Mouse (Mus musculus): Measurements from ENCODE around the gene Tmem41a. TPM values are rescaled to one million over a fixed set of nuclear protein-coding genes. Genes with fewer than 3 reads are reported as not detected.

The Tmem41a gene
- polyA plus RNA-seq, 1 experiment from 2014 or later: 39.4 TPM

GRCm38 (mm10) chr16:21887601-21888000 is 59.8 kb downstream of the Tmem41a start:
- 55% methylated on average over 2 of the region's 2 CpGs for WGBS (ENCODE audit: insufficient replicate concordance)

More at GRCm38 (mm10) chr16:21887601-21888000, 59.8 kb downstream of the Tmem41a start:
- Histone ChIP-seq H3K27me3 (ENCODE audit: control insufficient read depth, insufficient read depth, low read length) (no peaks in the 10 kb centered on the region), H3K9me3 (replicated peaks; ENCODE audit: control insufficient read depth, low read length) (no peaks in the 10 kb centered on the region), H3K4me3 (ENCODE audit: low read depth, low read length) (no peak overlapping the region), H3K9ac (ENCODE audit: low read depth, low read length) (no peak overlapping the region), H3K36me3 (ENCODE audit: control insufficient read depth, insufficient read depth, low read length) (no peaks in the 10 kb centered on the region), H3K4me1 (ENCODE audit: control insufficient read depth, insufficient read depth, low read length) (no peaks in the 10 kb centered on the region), H3K4me2 (no peak overlapping the region), H3K27ac (ENCODE audit: low read depth, low read length) (no peak overlapping the region)
- no peak for ATAC-seq (replicated peaks; ENCODE audit: insufficient number of reproducible peaks, low FRiP score, low TSS enrichment)

Other genes starting within 250 kb of the Tmem41a start
- 2.8 and 3.0 TPM in 2 replicates for gene Ehhadh, start 159.7 kb downstream of the Tmem41a start, polyA plus RNA-seq (2014; fragmentation: Nextera tagmentation; extraction: Ambion mirVana)
- gene Map3k13, start 153.2 kb downstream of the Tmem41a start, polyA plus RNA-seq (2014; fragmentation: Nextera tagmentation; extraction: Ambion mirVana): 0.79 and 1.1 TPM in 2 replicates
- gene Liph, start 48.1 kb upstream of the Tmem41a start, polyA plus RNA-seq (2014; fragmentation: Nextera tagmentation; extraction: Ambion mirVana): 0.27 and 0.96 TPM in 2 replicates
- 37.8 and 39.7 TPM in 2 replicates for gene Senp2, start 61.9 kb upstream of the Tmem41a start, polyA plus RNA-seq (2014; fragmentation: Nextera tagmentation; extraction: Ambion mirVana)
- 102 and 108 TPM in 2 replicates for gene Igf2bp2, start 215.7 kb upstream of the Tmem41a start, polyA plus RNA-seq (2014; fragmentation: Nextera tagmentation; extraction: Ambion mirVana)

All from heart, embryonic 11.5 days (tissue).